Comparison of ENCODE assay signal across 30 mouse cellular contexts in genomic region chr12:17651223-17652095, GRCm38 (mm10). TPM values are rescaled to one million over a fixed set of nuclear protein-coding genes. Genes with fewer than 3 reads are reported as not detected.
A peak's percentile ranks its signal among the peaks of the same experiment; 100 is the strongest.
DNase-seq lines count a peak whose midpoint lies in the region; ATAC-seq and TF ChIP-seq lines count a peak whose summit lies in the region.
"Had no signal": no experiment of that assay in that cellular context is flagged by ENCODE, and none has a peak within 500 bp of the region (broad histone marks: within the 10 kb centered on the region; RNA-seq: fewer than 3 reads in every experiment).

No protein-coding gene starts in this region.

- H3K4me1 ChIP-seq in hindbrain, embryonic 15.5 days (replicated peaks): peaks cover 11% of the 10 kb centered on the region
- H3K4me1 ChIP-seq in hindbrain, embryonic 12.5 days: no peaks in the 10 kb centered on the region
- H3K4me1 ChIP-seq in hindbrain, postnatal 0 days (ENCODE audit: insufficient read depth, low read length): no peaks in the 10 kb centered on the region
- H3K4me1 ChIP-seq: embryonic facial prominence, embryonic 12.5 days; lung, embryonic 15.5 days; neural tube, embryonic 12.5 days had no signal

- no peak for ATAC-seq in cerebellum, adult (ENCODE audit: insufficient number of reproducible peaks, low FRiP score, low TSS enrichment)
- no peak for ATAC-seq in hindbrain, embryonic 15.5 days (ENCODE audit: low FRiP score, low read depth)
- no peak for ATAC-seq in hindbrain, embryonic 12.5 days (ENCODE audit: low FRiP score)
- 0 out of 2 replicates have a peak, but pooled peaks have one; percentile 8 for ATAC-seq in hindbrain, postnatal 0 days
- ATAC-seq: intestine, postnatal 0 days; midbrain, embryonic 16.5 days had no signal

- H3K4me2 ChIP-seq in hindbrain, embryonic 15.5 days: no peak overlapping the region
- H3K4me2 ChIP-seq in hindbrain, embryonic 12.5 days (replicated peaks): no peak overlapping the region
- H3K4me2 ChIP-seq in hindbrain, postnatal 0 days (ENCODE audit: low read depth, low read length): no peak overlapping the region
- H3K4me2 ChIP-seq: embryonic facial prominence, embryonic 12.5 days; heart, embryonic 13.5 days; limb, embryonic 13.5 days; liver, embryonic 11.5 days; lung, embryonic 15.5 days; neural tube, embryonic 12.5 days had no signal

- no peaks in the 10 kb centered on the region for H3K36me3 ChIP-seq in hindbrain, embryonic 15.5 days
- no peaks in the 10 kb centered on the region for H3K36me3 ChIP-seq in hindbrain, embryonic 12.5 days
- no peaks in the 10 kb centered on the region for H3K36me3 ChIP-seq in hindbrain, postnatal 0 days (ENCODE audit: insufficient read depth, low read length)
- H3K36me3 ChIP-seq: embryonic facial prominence, embryonic 12.5 days; G1E; heart, embryonic 13.5 days; limb, embryonic 13.5 days; lung, embryonic 15.5 days; midbrain, embryonic 10.5 days; neural tube, embryonic 12.5 days had no signal

- peak; percentile 25 for DNase-seq in cerebellum, adult 11 months
- peak; percentile 55 for DNase-seq in cerebellum, adult 9-11 months
- peak; percentile 40 for DNase-seq in hindbrain, postnatal 0 days (ENCODE audit: low spot score)
- no peak for DNase-seq in spleen, postnatal 10 days (ENCODE audit: low spot score in 2 of 2)
- no peak for DNase-seq in B cell, adult 2 months
- DNase-seq: adrenal gland, adult 8-10 months; gastrocnemius, adult 2 months; gastrocnemius, postnatal 36 days; heart, adult 2 months; heart, postnatal 14 days; kidney, adult 9 months; kidney, postnatal 10 days; right cerebral cortex, adult 18-20 months; spleen, adult 18-20 months; thymus, adult 2 months; thymus, postnatal 36 days had no signal

- no peak for TF ChIP-seq CTCF in hindbrain, postnatal 0 days (IDR thresholded peaks at IDR 0.05; ENCODE audit: low read depth)

- no peaks in the 10 kb centered on the region for H3K9me3 ChIP-seq in hindbrain, embryonic 15.5 days
- H3K9me3 ChIP-seq in hindbrain, embryonic 12.5 days (replicated peaks): no peaks in the 10 kb centered on the region
- H3K9me3 ChIP-seq in hindbrain, postnatal 0 days (ENCODE audit: low read length): no peaks in the 10 kb centered on the region
- H3K9me3 ChIP-seq: lung, embryonic 15.5 days; neural tube, embryonic 12.5 days had no signal

- peak overlapping the region; percentile 54 for H3K27ac ChIP-seq in hindbrain, embryonic 15.5 days (replicated peaks)
- no peak overlapping the region for H3K27ac ChIP-seq in hindbrain, embryonic 12.5 days
- peak overlapping the region; percentile 56 for H3K27ac ChIP-seq in hindbrain, postnatal 0 days
- H3K27ac ChIP-seq: embryonic facial prominence, embryonic 12.5 days; gastrocnemius, adult 2 months; heart, adult 2 months; heart, embryonic 13.5 days; limb, embryonic 13.5 days; lung, embryonic 15.5 days; midbrain, embryonic 10.5 days; neural tube, embryonic 12.5 days had no signal

- 68% methylated on average over 7 of the region's 7 CpGs for WGBS in hindbrain, embryonic 15.5 days
- WGBS in hindbrain, embryonic 12.5 days: 74% methylated on average over 7 of the region's 7 CpGs
- WGBS in hindbrain, postnatal 0 days: 55% methylated on average over 7 of the region's 7 CpGs

- no peaks in the 10 kb centered on the region for H3K27me3 ChIP-seq in hindbrain, embryonic 15.5 days
- H3K27me3 ChIP-seq in hindbrain, embryonic 12.5 days: no peaks in the 10 kb centered on the region
- no peaks in the 10 kb centered on the region for H3K27me3 ChIP-seq in hindbrain, postnatal 0 days (ENCODE audit: insufficient read depth, low read length)
- H3K27me3 ChIP-seq: embryonic facial prominence, embryonic 12.5 days; heart, embryonic 13.5 days; limb, embryonic 13.5 days; lung, embryonic 15.5 days; neural tube, embryonic 12.5 days had no signal

- H3K4me3 ChIP-seq in hindbrain, embryonic 15.5 days: no peak overlapping the region
- no peak overlapping the region for H3K4me3 ChIP-seq in hindbrain, embryonic 12.5 days
- H3K4me3 ChIP-seq in hindbrain, postnatal 0 days (ENCODE audit: low read length): no peak overlapping the region
- H3K4me3 ChIP-seq: embryonic facial prominence, embryonic 12.5 days; gastrocnemius, adult 2 months; heart, adult 2 months; heart, embryonic 13.5 days; limb, embryonic 13.5 days; lung, embryonic 15.5 days; midbrain, embryonic 10.5 days; myocyte; neural tube, embryonic 12.5 days had no signal

- H3K9ac ChIP-seq in hindbrain, embryonic 15.5 days: no peak overlapping the region
- no peak overlapping the region for H3K9ac ChIP-seq in hindbrain, embryonic 12.5 days
- H3K9ac ChIP-seq in hindbrain, postnatal 0 days (replicated peaks; ENCODE audit: low read length): no peak overlapping the region
- H3K9ac ChIP-seq: embryonic facial prominence, embryonic 12.5 days; heart, embryonic 13.5 days; limb, embryonic 13.5 days; lung, embryonic 15.5 days; neural tube, embryonic 12.5 days had no signal

RNA-seq across cellular contexts. Expression of gene Hpcal1, which starts 39.2 kb away (rescaled TPM):
- 128 and 129 TPM in 2 replicates for polyA plus RNA-seq in hindbrain, embryonic 15.5 days (2015; fragmentation: Nextera tagmentation; extraction: Ambion mirVana)
- polyA plus RNA-seq in hindbrain, embryonic 12.5 days (2016; fragmentation: Nextera tagmentation; extraction: Ambion mirVana): 42.8 and 48.9 TPM in 2 replicates
- total RNA-seq in hindbrain, postnatal 0 days (2014; rRNA removed): 93.9 and 95.2 TPM in 2 replicates
- polyA plus RNA-seq in hindbrain, postnatal 0 days (2015; fragmentation: Nextera tagmentation; extraction: Ambion mirVana): 171 and 180 TPM in 2 replicates
- total RNA-seq: G1E had no signal
- polyA plus RNA-seq: G1E had no signal

Comparison
In these comparisons a context has a peak if more than half of its experiments do, and no peak if none do; other contexts are left out.
1. DNase-seq: peak in cerebellum, adult 11 months (single experiment), cerebellum, adult 9-11 months (single experiment) and hindbrain, postnatal 0 days (single experiment); none in spleen, postnatal 10 days (0 of 2) and B cell, adult 2 months (0 of 2).